Mouse (Mus musculus) cerebellum, adult 11 months (tissue): ENCODE data around the gene Hpgd.

Experiments
- DNase-seq: peaks from one replicate; pipeline ENCODE4 v3.0.0; 2022

The Hpgd gene

GRCm38 (mm10) chr8:56327709-56328108, 33.3 kb downstream of the Hpgd start:
- no peak for DNase-seq

GRCm38 (mm10) chr8:56328130-56328542, 33.8 kb downstream of the Hpgd start:
- no peak for DNase-seq

GRCm38 (mm10) chr8:56335390-56336000, 41.1 kb downstream of the Hpgd start:
- DNase-seq, result no peak

GRCm38 (mm10) chr8:56336771-56337170, 42.4 kb downstream of the Hpgd start:
- no peak for DNase-seq

- no peak for DNase-seq
Observed at GRCm38 (mm10) chr8:56343505-56343904, 49.1 kb downstream of the Hpgd start.

- DNase-seq, result no peak
Observed at GRCm38 (mm10) chr8:56343940-56344339, 49.6 kb downstream of the Hpgd start.

GRCm38 (mm10) chr8:56344359-56344758, 50.0 kb downstream of the Hpgd start:
- DNase-seq, result no peak

- no peak for DNase-seq
Observed at GRCm38 (mm10) chr8:56345641-56346420, 51.4 kb downstream of the Hpgd start.

GRCm38 (mm10) chr8:56363180-56363579, 68.8 kb downstream of the Hpgd start:
- DNase-seq, result no peak
